Mouse (Mus musculus) stomach, embryonic 14.5 days (tissue): Measurements from ENCODE around the gene Acox3. TPM values are rescaled to one million over a fixed set of nuclear protein-coding genes. Genes with fewer than 3 reads are reported as not detected.

Experiments used
- ATAC-seq: fragments of 200-750 bp; cut with Nextera tagmentation; 2 replicates; pipeline ENCODE4 v1.8.0; 2017; ENCODE audit warnings: low read depth, moderate TSS enrichment; ENCODE audit not compliant: insufficient number of reproducible peaks, insufficient read depth, low FRiP score
- H3K27ac ChIP-seq: fragments of 300-500 bp; sonication (generic); 2 replicates; pipeline ENCODE4 v1.5.1; 2014; ENCODE audit warnings: mild to moderate bottlenecking, low read length, moderate library complexity, mixed read lengths
- H3K27me3 ChIP-seq: fragments of 300-500 bp; sonication (generic); 2 replicates; pipeline ENCODE4 v1.6.1; 2014; ENCODE audit warnings: low read length, control low read depth, mixed read lengths; ENCODE audit not compliant: control insufficient read depth, insufficient read depth
- H3K36me3 ChIP-seq: fragments of 300-500 bp; sonication (generic); 2 replicates; pipeline ENCODE4 v1.6.1; 2014; ENCODE audit warnings: mild to moderate bottlenecking, control low read depth, low read length, moderate library complexity, mixed read lengths; ENCODE audit not compliant: control insufficient read depth, insufficient read depth
- H3K4me1 ChIP-seq: fragments of 300-500 bp; sonication (generic); 2 replicates; pipeline ENCODE4 v1.6.1; 2014; ENCODE audit warnings: low read length, control low read depth, mixed read lengths; ENCODE audit not compliant: control insufficient read depth, insufficient read depth
- H3K4me2 ChIP-seq: fragments of 300-500 bp; sonication (generic); replicated peaks from 2 replicates; pipeline ENCODE4 v1.6.1; 2014; ENCODE audit warnings: low read depth, low read length, control low read depth
- H3K4me3 ChIP-seq: fragments of 300-500 bp; sonication (generic); 2 replicates; pipeline ENCODE4 v1.5.1; 2014; ENCODE audit warnings: low read depth, low read length, control low read depth
- H3K9ac ChIP-seq: fragments of 300-500 bp; sonication (generic); replicated peaks from 2 replicates; pipeline ENCODE4 v1.6.1; 2014; ENCODE audit warnings: low read depth, mild to moderate bottlenecking, control low read depth, low read length, moderate library complexity, mixed read lengths
- H3K9me3 ChIP-seq: fragments of 300-500 bp; sonication (generic); 2 replicates; pipeline ENCODE4 v1.6.1; 2016; ENCODE audit warnings: low read depth, low read length, control low read depth; ENCODE audit not compliant: control insufficient read depth
- WGBS: fragments of 180-500 bp; shearing (Covaris S2); extraction: QIAGEN DNeasy Blood & Tissue Kit; methylation state at CpG from one replicate; pipeline ENCODE4 v1.1.7; 2014; 5-methylcytosine and 5-hydroxymethylcytosine counted together
- polyA plus RNA-seq: library from polyadenylated mRNA; unstranded; fragments of >200 nt; fragmentation: Nextera tagmentation; extraction: Ambion mirVana; gene quantifications from 2 replicates; pipeline ENCODE4 v1.2.1, GENCODE M21; 2014

The Acox3 gene
- polyA plus RNA-seq, 1 experiment from 2014 or later, result 13.9 TPM

DNA sequence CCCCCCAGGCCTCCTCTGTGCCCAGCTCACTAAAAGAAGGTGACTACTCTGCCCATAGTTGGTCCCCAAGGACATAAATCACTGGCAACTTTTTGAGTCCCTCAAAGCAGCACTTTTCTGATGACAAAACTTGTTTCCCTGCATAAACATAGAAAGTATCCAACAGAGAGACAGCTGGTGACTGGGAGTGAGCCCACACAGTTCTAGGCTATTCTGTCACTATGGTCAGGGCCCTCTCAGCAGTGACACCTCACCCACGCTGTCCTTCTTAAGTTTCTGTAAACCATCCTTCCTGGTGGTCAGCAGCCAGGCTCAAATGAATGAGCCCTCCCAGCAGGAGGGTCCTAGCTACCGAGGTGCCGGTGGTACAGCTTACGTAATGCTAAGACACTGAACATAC, 16.2 kb upstream of the Acox3 start:
- Histone ChIP-seq H3K4me3 (no peak overlapping the region), H3K36me3 (peaks cover 60% of the 10 kb centered on the region), H3K27ac (no peak overlapping the region), H3K4me1 (no peaks in the 10 kb centered on the region), H3K9ac (no peak overlapping the region), H3K4me2 (no peak overlapping the region), H3K27me3 (no peaks in the 10 kb centered on the region), H3K9me3 (no peaks in the 10 kb centered on the region)
- ATAC-seq, result no peak
- WGBS, result 91% methylated on average over 4 of the region's 4 CpGs

DNA sequence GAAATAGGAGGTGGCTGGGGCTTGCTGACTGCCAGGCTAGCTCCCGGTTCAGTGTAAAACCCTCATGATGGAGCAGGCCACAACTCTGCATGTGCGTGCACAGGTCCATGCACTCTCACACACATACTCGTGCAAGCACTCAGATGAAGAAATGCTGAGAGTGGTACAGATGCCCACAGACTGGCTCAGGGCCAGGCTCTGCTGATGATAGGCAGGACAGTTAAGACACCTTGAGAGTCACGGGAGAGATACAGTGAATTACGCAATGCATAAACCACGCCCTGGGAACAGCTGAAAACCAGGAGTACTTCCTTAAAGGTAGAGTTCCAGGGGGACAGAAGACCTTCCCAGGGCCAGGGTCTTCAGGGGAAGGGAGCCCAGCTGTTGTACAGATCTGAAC, 11.3 kb upstream of the Acox3 start:
- ATAC-seq, result no peak
- no peak overlapping the region for H3K27ac ChIP-seq
- no peaks in the 10 kb centered on the region for H3K9me3 ChIP-seq
- no peak overlapping the region for H3K4me3 ChIP-seq
- no peak overlapping the region for H3K4me2 ChIP-seq
- H3K9ac ChIP-seq, result no peak overlapping the region
- H3K27me3 ChIP-seq, result no peaks in the 10 kb centered on the region
- peaks cover 7% of the 10 kb centered on the region for H3K4me1 ChIP-seq
- WGBS, result 91% methylated on average over 6 of the region's 6 CpGs
- peaks cover 37% of the 10 kb centered on the region for H3K36me3 ChIP-seq

DNA sequence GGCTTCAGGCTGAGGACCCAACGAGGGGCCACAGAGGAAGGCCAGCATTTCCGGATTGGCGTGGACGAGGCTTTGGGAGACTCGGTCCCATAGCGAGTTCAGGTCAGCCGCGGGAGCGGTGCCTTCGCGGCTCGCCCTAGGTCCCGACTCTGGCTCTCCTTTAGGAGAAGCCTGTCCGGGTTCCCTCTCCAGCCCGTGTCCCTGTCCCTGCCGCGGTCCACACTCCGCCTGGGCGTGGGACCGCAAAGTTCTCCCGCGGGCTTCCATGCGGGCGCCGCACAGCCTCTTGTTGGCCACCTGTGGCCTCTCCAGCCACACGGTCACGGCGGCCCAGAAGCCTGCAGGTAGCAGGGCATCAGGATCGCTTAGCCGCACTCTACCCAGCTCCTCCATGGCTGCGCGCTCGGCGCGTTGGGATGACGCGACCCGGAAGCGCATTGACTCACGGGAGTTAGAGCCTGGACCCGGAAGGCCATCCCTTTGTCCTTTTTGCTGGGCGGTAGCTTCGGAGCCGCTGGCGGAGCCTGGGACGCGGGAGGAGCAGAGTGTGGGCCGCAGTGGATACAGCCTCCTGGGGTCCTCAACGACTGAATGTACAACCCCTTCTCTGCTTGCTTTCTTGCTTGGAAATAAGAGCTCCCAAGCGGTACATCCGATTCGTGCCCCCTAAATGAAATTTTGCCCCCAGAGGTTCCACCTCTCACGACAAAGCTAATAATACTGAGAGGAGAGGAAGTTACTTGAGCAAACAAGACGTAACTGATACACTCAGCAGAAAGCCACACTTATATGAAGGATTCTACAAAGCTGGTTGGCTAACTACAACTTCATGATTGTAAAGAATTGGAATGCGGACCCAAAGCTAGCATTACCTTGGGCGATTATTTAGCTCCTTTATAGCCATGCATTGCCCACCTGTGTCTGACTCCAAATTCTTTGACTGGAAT, 7.9 kb upstream of the Acox3 start, which contains the start of gene Trmt44:
Gene Trmt44 (minus strand): TSS at position 418 of the 947 bp plus-strand sequence.
- WGBS, result 4% methylated on average over 56 of the region's 56 CpGs
- peak within 1 kb of the TSS; percentile 72 for H3K9ac ChIP-seq
- peak within 1 kb of the TSS; percentile 80 for H3K27ac ChIP-seq
- peak within 1 kb of the TSS; percentile 95 for H3K4me2 ChIP-seq
- peak; percentile 91 for ATAC-seq
- peaks cover 7% of the 10 kb centered on the region for H3K4me1 ChIP-seq
- peaks cover 20% of the 10 kb centered on the region for H3K36me3 ChIP-seq
- no peaks in the 10 kb centered on the region for H3K9me3 ChIP-seq
- no peaks in the 10 kb centered on the region for H3K27me3 ChIP-seq
- peak within 1 kb of the TSS; percentile 98 for H3K4me3 ChIP-seq

DNA sequence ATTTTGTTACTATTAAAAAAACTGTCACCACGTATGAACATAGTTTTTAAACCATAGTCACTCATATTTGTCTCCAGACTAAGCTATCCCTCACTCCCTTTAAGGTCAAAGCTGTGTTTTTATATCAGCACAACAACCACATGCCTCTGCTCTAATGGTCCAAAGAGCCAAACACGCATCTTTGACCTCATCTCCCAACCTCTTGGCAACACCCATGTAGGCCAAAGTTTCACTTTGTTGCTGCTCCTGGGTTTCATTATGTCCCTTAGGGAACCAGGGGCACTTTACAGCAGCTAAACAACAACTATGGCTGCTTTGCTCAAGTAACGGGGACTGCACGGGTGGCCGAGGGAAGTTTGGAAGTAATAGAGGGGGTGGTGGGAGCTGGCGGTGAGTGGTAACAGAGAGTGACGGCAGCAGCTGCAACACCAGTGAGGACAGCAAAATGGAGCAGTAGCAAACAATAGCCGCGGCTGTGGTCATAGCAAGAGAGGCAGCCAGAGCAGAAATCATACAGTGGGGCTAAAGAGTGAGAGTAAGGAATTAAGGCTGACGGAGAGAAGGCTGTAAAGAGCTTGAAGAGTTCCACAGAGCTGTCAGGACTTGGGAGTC, 6.3 kb upstream of the Acox3 start:
- Histone ChIP-seq H3K4me1 (peaks cover 7% of the 10 kb centered on the region), H3K4me3 (no peak overlapping the region), H3K36me3 (peaks cover 5% of the 10 kb centered on the region; the same call in 1 of the 2 replicates), H3K27me3 (no peaks in the 10 kb centered on the region), H3K9me3 (no peaks in the 10 kb centered on the region), H3K27ac (no peak overlapping the region), H3K4me2 (no peak overlapping the region), H3K9ac (no peak overlapping the region)
- no peak for ATAC-seq
- WGBS, result 88% methylated on average over 10 of the region's 10 CpGs

DNA sequence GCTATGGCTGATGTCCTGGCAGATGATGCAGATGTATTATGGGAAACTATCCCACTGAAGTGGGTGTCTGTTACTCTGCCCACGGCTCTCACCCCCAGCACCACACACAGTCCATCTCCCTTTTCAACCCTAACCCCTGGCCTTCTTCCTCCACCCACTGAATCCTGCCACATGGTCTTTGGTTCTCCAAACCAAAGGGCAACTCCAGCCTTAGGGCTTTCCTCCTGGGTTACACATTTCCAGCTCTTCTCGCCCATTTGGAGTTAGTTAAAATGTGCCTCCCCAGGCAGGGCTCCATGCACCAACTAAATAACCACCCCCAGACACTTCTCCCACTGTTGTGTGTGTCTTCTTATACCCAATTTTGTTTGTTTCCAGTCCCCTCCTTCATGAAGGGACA, 4.4 kb upstream of the Acox3 start:
- ATAC-seq, result no peak
- Histone ChIP-seq H3K9ac (no peak overlapping the region), H3K4me3 (no peak overlapping the region), H3K4me1 (peaks cover 7% of the 10 kb centered on the region), H3K9me3 (no peaks in the 10 kb centered on the region), H3K4me2 (no peak overlapping the region), H3K27ac (no peak overlapping the region), H3K36me3 (no peaks in the 10 kb centered on the region), H3K27me3 (no peaks in the 10 kb centered on the region)
- 70% methylated on average over 2 of the region's 2 CpGs for WGBS

DNA sequence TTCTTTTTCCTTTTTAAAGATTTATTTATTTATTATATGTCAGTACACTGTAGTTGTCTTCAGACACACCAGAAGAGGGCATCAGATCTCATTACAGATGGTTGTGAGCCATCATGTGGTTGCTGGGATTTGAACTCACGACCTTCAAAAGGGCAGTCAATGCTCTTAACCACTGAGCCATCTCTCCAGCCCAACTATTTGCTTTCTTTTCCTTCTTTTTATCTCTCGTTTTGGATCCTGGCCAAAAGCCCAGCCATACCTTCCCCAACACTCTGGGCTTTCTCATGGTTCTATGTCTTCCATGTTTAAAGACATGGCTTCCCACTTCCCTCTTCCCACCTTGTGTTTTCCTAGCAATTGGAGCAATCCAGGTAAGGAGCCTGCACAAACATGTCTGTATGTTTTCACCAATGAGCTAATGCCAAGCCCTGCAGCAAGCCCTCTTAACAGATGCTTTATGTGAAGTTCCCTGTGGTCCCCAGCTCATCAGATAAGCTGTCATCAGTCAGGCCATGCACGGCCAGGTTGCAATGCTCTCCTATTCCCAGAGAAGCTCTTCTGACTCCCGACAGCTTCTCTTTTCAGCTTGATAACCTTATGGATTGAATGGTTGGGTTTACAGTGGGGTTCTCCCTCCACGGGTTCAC, 3.5 kb upstream of the Acox3 start:
- Histone ChIP-seq H3K4me2 (no peak overlapping the region), H3K4me3 (no peak overlapping the region), H3K27me3 (no peaks in the 10 kb centered on the region), H3K27ac (no peak overlapping the region), H3K4me1 (no peaks in the 10 kb centered on the region; the same call in 1 of the 2 replicates), H3K9ac (no peak overlapping the region), H3K9me3 (no peaks in the 10 kb centered on the region), H3K36me3 (no peaks in the 10 kb centered on the region)
- no peak for ATAC-seq
- WGBS, result 39% methylated on average over 5 of the region's 5 CpGs

DNA sequence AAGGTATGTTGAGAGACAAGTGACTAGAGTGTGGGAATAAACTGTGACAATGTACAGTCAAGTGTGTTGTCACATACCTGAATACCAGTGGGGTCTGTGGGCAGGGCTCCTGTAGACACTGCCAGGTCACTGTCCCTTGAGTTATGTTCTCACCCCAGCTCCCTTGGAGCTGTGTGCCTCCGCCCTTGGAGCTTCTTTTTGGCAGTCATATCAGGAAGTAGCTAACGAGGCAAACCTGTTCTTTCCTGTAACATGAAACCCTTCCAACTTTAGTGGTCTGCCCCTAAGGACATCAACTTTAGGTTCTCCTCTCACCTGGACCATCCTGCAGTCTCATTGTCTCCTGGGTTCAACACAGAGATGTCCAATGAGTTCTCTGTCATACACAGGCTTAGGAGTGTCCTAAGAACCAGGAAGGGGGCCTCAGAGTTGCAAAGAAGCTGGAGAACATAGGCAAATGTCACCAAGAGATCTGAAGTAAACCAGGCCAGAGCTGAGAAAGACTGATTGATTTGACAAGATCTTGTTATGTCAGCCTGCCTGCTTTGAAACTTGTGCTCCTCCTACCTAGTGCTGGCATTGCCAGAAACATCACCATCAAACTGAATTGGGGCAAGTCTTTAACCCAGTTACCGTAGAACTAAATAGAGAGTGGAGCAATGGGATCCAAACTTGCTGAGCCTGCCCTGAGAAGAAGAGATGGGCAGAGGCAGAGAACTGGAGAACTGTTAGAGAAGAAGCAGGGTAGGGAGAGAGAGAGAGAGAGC, 2.5 kb upstream of the Acox3 start:
- 48% methylated on average over 3 of the region's 3 CpGs for WGBS
- no peaks in the 10 kb centered on the region; the same call in 1 of the 2 replicates for H3K4me1 ChIP-seq
- no peaks in the 10 kb centered on the region for H3K27me3 ChIP-seq
- no peaks in the 10 kb centered on the region for H3K9me3 ChIP-seq
- no peak overlapping the region for H3K4me2 ChIP-seq
- ATAC-seq, result no peak
- H3K27ac ChIP-seq, result no peak overlapping the region
- no peak overlapping the region for H3K4me3 ChIP-seq
- no peak overlapping the region for H3K9ac ChIP-seq
- H3K36me3 ChIP-seq, result no peaks in the 10 kb centered on the region
